Mouse (Mus musculus): ENCODE measurements around the gene Klf13. TPM values are rescaled to one million over a fixed set of nuclear protein-coding genes. Genes with fewer than 3 reads are reported as not detected.

Gene Klf13
- polyA plus RNA-seq, 1 experiment = 20.1 TPM

DNA sequence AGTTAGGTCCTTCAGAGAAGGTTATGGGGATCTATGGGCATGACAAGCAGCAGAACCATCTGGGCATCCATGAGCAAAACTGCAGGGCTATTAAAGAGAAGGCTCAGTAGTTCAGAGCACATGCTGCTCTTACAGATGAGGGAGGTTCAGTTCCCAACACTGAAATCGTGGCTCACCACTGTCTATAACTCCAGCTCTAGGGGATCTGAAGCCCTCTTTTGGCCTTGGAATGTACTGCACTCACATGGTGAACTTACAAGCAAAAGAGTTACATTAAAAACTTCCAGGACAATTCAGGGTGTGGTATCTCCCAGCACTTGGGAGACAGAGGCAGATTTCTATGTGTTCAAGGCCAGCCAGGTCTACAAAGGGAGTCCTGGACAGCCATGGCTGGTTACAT is 15.7 kb downstream of the Klf13 start:
- H3K4me3 ChIP-seq (ENCODE audit: insufficient read depth, poor library complexity, severe bottlenecking) = no peak overlapping the region
- no peak overlapping the region for H3ac ChIP-seq (ENCODE audit: control insufficient read depth, insufficient read length, low read depth)
- no peak for TF ChIP-seq MAX (IDR thresholded peaks at IDR 0.05)
- no peak for TF ChIP-seq FOSL1 (IDR thresholded peaks at IDR 0.05; ENCODE audit: insufficient read depth, low read length, poor library complexity, severe bottlenecking)
- TF ChIP-seq CTCF (IDR thresholded peaks at IDR 0.05; ENCODE audit: control insufficient read depth, insufficient read depth, insufficient read length) = no peak
- no peak for TF ChIP-seq MYOG (IDR thresholded peaks at IDR 0.05; ENCODE audit: control insufficient read depth, extremely low read depth, insufficient read length)
- TF ChIP-seq CEBPB (IDR thresholded peaks at IDR 0.05; ENCODE audit: low read depth) = no peak
- TF ChIP-seq USF1 (IDR thresholded peaks at IDR 0.05; ENCODE audit: low read depth) = no peak
- no peak for TF ChIP-seq MYOD1 (IDR thresholded peaks at IDR 0.05; ENCODE audit: control insufficient read depth, insufficient read length, low read depth)
- H3K79me2 ChIP-seq (ENCODE audit: control insufficient read depth, insufficient read depth) = peaks cover 98% of the 10 kb centered on the region
- H3K27me3 ChIP-seq (ENCODE audit: control insufficient read depth, insufficient read depth, insufficient read length) = no peaks in the 10 kb centered on the region
- no peaks in the 10 kb centered on the region for H3K36me3 ChIP-seq (ENCODE audit: control insufficient read depth, insufficient read depth)
- H3K79me3 ChIP-seq (ENCODE audit: low read depth) = peaks cover 88% of the 10 kb centered on the region

- no peak for TF ChIP-seq FOSL1 (IDR thresholded peaks at IDR 0.05; ENCODE audit: insufficient read depth, low read length, poor library complexity, severe bottlenecking)
- TF ChIP-seq MYOG (IDR thresholded peaks at IDR 0.05; ENCODE audit: control insufficient read depth, extremely low read depth, insufficient read length) = no peak
- no peak for TF ChIP-seq USF1 (IDR thresholded peaks at IDR 0.05; ENCODE audit: low read depth)
- TF ChIP-seq MYOD1 (IDR thresholded peaks at IDR 0.05; ENCODE audit: control insufficient read depth, insufficient read length, low read depth) = no peak
- no peak for TF ChIP-seq CEBPB (IDR thresholded peaks at IDR 0.05; ENCODE audit: low read depth)
- Histone ChIP-seq H3K79me2 (ENCODE audit: control insufficient read depth, insufficient read depth) (peaks cover 98% of the 10 kb centered on the region), H3K36me3 (ENCODE audit: control insufficient read depth, insufficient read depth) (no peaks in the 10 kb centered on the region), H3K79me3 (ENCODE audit: low read depth) (peaks cover 90% of the 10 kb centered on the region), H3K4me3 (ENCODE audit: insufficient read depth, poor library complexity, severe bottlenecking) (no peak overlapping the region), H3K27me3 (ENCODE audit: control insufficient read depth, insufficient read depth, insufficient read length) (no peaks in the 10 kb centered on the region), H3ac (ENCODE audit: control insufficient read depth, insufficient read length, low read depth) (no peak overlapping the region)
Measured at GRCm38 (mm10) chr7:63922571-63922970, 16.1 kb downstream of the Klf13 start.

GRCm38 (mm10) chr7:63921909-63922562 is 16.7 kb downstream of the Klf13 start:
- H3K79me3 ChIP-seq (ENCODE audit: low read depth) = peaks cover 89% of the 10 kb centered on the region
- H3ac ChIP-seq (ENCODE audit: control insufficient read depth, insufficient read length, low read depth) = no peak overlapping the region
- H3K36me3 ChIP-seq (ENCODE audit: control insufficient read depth, insufficient read depth) = no peaks in the 10 kb centered on the region
- no peak for TF ChIP-seq MYOG (IDR thresholded peaks at IDR 0.05; ENCODE audit: control insufficient read depth, extremely low read depth, insufficient read length)
- no peak for TF ChIP-seq MAX (IDR thresholded peaks at IDR 0.05)
- no peak for TF ChIP-seq CTCF (IDR thresholded peaks at IDR 0.05; ENCODE audit: control insufficient read depth, insufficient read depth, insufficient read length)
- no peak for TF ChIP-seq MYOD1 (IDR thresholded peaks at IDR 0.05; ENCODE audit: control insufficient read depth, insufficient read length, low read depth)
- no peak for TF ChIP-seq USF1 (IDR thresholded peaks at IDR 0.05; ENCODE audit: low read depth)
- TF ChIP-seq CEBPB (IDR thresholded peaks at IDR 0.05; ENCODE audit: low read depth) = no peak
- no peak for TF ChIP-seq FOSL1 (IDR thresholded peaks at IDR 0.05; ENCODE audit: insufficient read depth, low read length, poor library complexity, severe bottlenecking)
- H3K27me3 ChIP-seq (ENCODE audit: control insufficient read depth, insufficient read depth, insufficient read length) = no peaks in the 10 kb centered on the region
- no peak overlapping the region for H3K4me3 ChIP-seq (ENCODE audit: insufficient read depth, poor library complexity, severe bottlenecking)
- peaks cover 98% of the 10 kb centered on the region for H3K79me2 ChIP-seq (ENCODE audit: control insufficient read depth, insufficient read depth)

- Histone ChIP-seq H3ac (ENCODE audit: control insufficient read depth, insufficient read length, low read depth) (no peak overlapping the region), H3K4me3 (ENCODE audit: insufficient read depth, poor library complexity, severe bottlenecking) (no peak overlapping the region), H3K36me3 (ENCODE audit: control insufficient read depth, insufficient read depth) (peaks cover 4% of the 10 kb centered on the region), H3K79me2 (ENCODE audit: control insufficient read depth, insufficient read depth) (peaks cover 100% of the 10 kb centered on the region), H3K79me3 (ENCODE audit: low read depth) (peaks cover 96% of the 10 kb centered on the region), H3K27me3 (ENCODE audit: control insufficient read depth, insufficient read depth, insufficient read length) (no peaks in the 10 kb centered on the region)
- TF ChIP-seq CTCF (IDR thresholded peaks at IDR 0.05; ENCODE audit: control insufficient read depth, insufficient read depth, insufficient read length) (no peak), MYOG (IDR thresholded peaks at IDR 0.05; ENCODE audit: control insufficient read depth, extremely low read depth, insufficient read length) (no peak), MAX (IDR thresholded peaks at IDR 0.05) (no peak), CEBPB (IDR thresholded peaks at IDR 0.05; ENCODE audit: low read depth) (no peak), FOSL1 (IDR thresholded peaks at IDR 0.05; ENCODE audit: insufficient read depth, low read length, poor library complexity, severe bottlenecking) (no peak), MYOD1 (IDR thresholded peaks at IDR 0.05; ENCODE audit: control insufficient read depth, insufficient read length, low read depth) (no peak), USF1 (IDR thresholded peaks at IDR 0.05; ENCODE audit: low read depth) (no peak)
Measured at GRCm38 (mm10) chr7:63918771-63919768, 19.6 kb downstream of the Klf13 start.

- Histone ChIP-seq H3K27me3 (ENCODE audit: control insufficient read depth, insufficient read depth, insufficient read length) (no peaks in the 10 kb centered on the region), H3K36me3 (ENCODE audit: control insufficient read depth, insufficient read depth) (peaks cover 4% of the 10 kb centered on the region), H3K79me2 (ENCODE audit: control insufficient read depth, insufficient read depth) (peaks cover 100% of the 10 kb centered on the region), H3ac (ENCODE audit: control insufficient read depth, insufficient read length, low read depth) (no peak overlapping the region), H3K4me3 (ENCODE audit: insufficient read depth, poor library complexity, severe bottlenecking) (no peak overlapping the region), H3K79me3 (ENCODE audit: low read depth) (peaks cover 92% of the 10 kb centered on the region)
- TF ChIP-seq FOSL1 (IDR thresholded peaks at IDR 0.05; ENCODE audit: insufficient read depth, low read length, poor library complexity, severe bottlenecking) (no peak), MYOD1 (IDR thresholded peaks at IDR 0.05; ENCODE audit: control insufficient read depth, insufficient read length, low read depth) (no peak), USF1 (IDR thresholded peaks at IDR 0.05; ENCODE audit: low read depth) (no peak), MAX (IDR thresholded peaks at IDR 0.05) (no peak), CEBPB (IDR thresholded peaks at IDR 0.05; ENCODE audit: low read depth) (no peak), MYOG (IDR thresholded peaks at IDR 0.05; ENCODE audit: control insufficient read depth, extremely low read depth, insufficient read length) (no peak), CTCF (IDR thresholded peaks at IDR 0.05; ENCODE audit: control insufficient read depth, insufficient read depth, insufficient read length) (no peak)
Measured at GRCm38 (mm10) chr7:63917693-63918092, 21.0 kb downstream of the Klf13 start.
